Mouse (Mus musculus) kidney, postnatal 25 days (tissue): ENCODE results near the gene 1110065P20Rik.

Experiments
- DNase-seq, 2 experiments: peaks; one replicate each; pipeline ENCODE4 v3.0.0; 2021; ENCODE audit warnings: mixed read lengths in 2 of 2

Gene 1110065P20Rik

DNA sequence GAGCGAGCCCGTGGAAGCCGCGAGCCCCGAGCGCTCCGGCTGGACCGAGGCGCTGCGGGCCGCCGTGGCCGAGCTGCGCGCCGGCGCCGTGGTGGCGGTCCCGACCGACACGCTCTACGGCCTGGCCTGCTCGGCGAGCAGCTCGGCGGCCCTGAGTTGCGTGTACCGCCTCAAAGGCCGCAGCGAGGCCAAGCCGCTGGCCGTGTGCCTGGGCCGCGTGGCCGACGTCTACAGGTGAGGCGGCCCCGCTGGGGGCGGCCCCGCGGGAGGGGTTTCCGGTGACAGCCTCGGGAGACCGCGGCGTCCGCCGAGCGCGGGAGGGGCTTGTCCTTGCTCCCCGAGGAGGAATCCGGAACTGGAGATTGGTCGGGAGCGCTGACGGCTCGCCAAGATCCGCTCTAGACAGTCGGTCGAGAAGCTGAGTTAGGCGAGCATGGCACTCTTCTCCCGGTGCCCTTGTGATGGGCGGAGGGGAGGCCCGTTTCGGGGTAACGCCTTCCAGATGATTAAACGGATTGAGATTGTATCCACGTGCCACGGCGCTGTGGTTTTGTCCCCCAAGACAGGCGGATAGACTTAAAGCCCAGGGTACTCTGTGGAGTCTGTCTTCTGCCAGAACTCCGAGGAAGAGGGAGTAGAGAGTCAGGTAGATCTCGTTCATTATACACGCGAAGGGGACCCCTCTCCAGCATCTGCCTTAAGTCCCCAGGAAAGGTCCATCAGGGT is at the start of gene 1110065P20Rik:
Gene 1110065P20Rik, minus strand, starts transcription at position 264 of the 726 bp plus-strand sequence.
- peak; percentile 84 to 95 for DNase-seq

GRCm38 (mm10) chr4:124899906-124900305 is 48.9 kb upstream of the 1110065P20Rik start:
- DNase-seq, result no peak

DNA sequence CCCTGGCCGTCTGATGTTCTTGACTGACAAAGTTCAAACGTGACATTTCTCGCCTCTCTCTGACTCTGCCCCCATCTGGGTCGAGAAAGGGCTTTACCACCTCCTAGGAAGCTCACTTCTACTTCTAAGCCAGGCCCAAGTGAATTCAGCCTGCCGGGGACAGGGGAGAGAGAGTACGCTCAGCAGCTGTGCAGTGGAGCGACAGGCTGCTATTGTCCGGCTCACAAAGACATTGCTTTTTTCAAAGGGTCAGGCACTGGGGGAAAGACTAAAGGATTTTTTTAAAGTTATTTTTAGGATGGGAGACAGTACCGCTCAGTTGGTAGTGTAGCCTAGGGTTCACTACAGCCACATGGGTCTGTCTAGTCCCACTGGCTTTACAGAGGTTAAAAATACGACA is 47.4 kb upstream of the 1110065P20Rik start:
- no peak for DNase-seq

GRCm38 (mm10) chr4:124894508-124895428 is 43.8 kb upstream of the 1110065P20Rik start:
- no peak for DNase-seq

- no peak for DNase-seq
Observed at GRCm38 (mm10) chr4:124893769-124894168, 42.8 kb upstream of the 1110065P20Rik start.

- no peak for DNase-seq
Observed at GRCm38 (mm10) chr4:124890831-124891230, 39.8 kb upstream of the 1110065P20Rik start.

DNA sequence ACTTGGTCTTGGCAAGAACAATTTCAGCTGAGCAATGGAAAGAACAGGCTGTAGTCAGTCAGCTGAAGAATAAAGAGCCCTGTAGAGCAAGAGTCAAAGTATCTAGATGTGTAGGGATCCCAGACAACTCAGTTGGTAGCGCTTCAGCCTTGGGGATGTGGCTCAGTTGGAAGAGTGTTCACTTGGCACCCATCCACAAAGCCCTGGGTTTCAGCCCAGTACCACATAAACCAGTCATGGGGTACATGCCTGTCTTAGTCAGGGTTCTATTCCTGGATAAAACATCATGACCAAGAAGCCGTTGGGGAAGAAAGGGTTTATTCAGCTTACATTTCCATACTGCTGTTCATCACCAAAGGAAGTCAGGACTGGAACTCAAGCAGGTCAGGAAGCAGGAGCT is 38.9 kb upstream of the 1110065P20Rik start:
- DNase-seq, result no peak

- DNase-seq, result no peak
Observed at GRCm38 (mm10) chr4:124888702-124889101, 37.7 kb upstream of the 1110065P20Rik start.

DNA sequence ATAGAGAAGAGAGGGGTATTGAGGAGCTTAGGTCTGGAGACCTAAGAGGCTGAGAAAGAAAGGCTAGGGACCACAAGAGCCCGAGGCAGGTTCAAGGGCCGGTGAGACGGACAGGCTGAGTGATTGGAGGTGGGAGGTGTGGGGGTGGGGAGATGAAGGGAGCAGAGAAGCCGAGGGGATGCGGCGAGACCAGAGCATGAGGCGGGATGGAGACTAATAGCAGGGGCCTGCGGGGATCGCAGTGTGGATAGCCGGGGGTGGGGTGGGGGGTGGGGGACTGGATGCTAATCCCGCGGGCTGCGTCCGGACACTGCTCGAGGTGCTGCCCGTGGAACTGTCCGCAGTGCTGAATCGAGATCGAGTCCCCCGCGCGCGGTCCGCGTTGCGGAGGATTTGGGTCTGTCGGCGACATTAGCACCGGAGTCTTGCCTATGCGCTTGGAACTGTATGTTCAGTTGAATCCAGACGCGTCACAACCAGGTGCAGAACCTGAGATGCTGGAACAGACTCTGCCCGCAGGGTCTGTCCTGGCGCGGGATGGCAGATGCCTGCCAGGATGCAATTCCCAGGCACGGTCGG is 31.2 kb upstream of the 1110065P20Rik start:
- peak; percentile 35 to 54 for DNase-seq

GRCm38 (mm10) chr4:124881341-124881908 is 30.4 kb upstream of the 1110065P20Rik start:
- DNase-seq, result no peak

GRCm38 (mm10) chr4:124880599-124880998 is 29.6 kb upstream of the 1110065P20Rik start, which contains the start of gene Epha10:
TSS of gene Epha10 (plus strand) at chr4:124880899.
- no peak for DNase-seq

DNA sequence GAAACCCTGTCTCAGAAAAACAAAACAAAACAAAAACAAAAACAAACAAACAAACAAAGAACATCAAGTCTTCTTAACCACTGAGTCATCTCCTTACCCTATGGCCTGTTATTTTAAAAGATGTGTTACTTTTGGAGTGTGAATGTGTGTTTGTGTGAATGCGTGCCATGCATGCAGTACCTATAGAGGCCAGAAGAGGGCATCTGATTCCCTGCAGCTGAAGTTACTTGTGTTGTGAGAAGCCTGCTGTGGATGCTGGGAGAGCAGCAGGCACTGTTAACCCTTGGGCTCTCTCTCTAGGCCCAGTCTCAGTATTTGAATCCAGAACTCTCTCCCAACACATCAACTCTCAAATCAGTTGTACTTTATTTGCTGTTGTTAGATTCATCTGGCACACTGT is 21.7 kb upstream of the 1110065P20Rik start:
- DNase-seq, result no peak

DNA sequence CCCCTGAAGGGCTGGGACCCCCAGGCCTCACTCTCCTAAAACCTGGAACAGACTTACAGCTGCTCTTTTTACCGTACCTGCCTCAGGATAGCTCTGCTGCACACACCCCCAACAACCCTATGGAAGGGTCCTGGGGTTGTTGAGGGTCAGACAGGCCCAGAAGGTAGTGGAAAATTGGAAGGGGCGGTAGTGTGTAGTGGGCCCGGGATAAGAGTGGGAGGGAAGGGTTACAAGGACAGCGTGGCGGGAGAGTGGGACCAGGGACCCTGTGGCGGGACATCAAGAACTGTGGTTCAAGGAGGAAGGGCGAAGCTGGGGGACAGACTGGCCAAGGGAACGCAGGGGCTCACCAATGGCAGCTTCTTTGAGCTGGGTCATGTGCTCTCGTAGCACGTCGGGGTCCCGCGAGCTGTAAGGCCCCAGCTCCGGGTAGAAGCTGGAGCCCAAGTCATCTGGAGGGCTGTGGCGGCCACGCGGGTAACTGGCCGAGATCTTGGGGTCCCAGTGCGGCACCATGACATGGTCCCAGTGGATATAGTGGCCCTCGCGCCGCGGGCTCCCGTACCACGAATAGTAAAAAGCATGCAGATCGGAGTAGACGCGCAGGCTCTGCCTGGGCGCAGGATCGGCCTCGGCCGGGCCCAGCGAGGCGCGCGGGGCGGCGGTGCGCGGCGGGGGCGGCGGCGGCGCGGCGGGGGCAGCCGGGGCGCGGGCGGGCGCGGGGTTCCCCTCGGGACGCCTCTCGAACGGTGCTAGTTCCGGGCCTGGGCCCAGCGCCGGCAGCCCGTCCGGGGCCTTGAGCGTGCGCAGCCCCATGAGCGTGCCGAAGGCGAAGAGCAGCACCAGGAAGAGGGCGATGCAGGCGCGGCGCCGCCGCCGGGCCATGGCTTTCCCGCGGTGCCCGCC is 10.5 kb upstream of the 1110065P20Rik start, which contains the start of gene Maneal:
Gene Maneal, minus strand, starts transcription at position 889 of the 906 bp plus-strand sequence.
- DNase-seq, result no peak

DNA sequence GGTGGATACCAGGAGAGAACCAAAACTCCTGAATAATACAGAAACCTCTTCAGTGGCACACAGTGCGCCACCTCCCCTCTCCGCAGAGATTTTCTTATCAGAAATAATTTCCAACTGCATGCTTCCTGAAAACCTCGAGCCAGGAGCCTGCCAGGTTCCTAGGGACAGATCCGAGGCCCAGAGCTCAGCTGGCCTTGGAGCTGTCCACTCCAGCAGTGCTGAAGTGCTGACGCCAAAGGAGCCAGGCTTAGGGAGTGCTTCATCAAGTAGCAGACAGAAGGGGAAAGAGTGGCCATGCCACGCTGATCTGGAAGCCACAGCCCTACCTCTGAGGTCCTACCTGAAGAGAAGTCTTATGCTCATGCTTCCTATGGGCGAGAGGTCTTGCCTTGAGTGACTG is 9.4 kb upstream of the 1110065P20Rik start:
- DNase-seq, result peak; percentile 76 to 82

GRCm38 (mm10) chr4:124858370-124858769 is 7.4 kb upstream of the 1110065P20Rik start:
- peak in 1 of 2 experiments; percentile 31 for DNase-seq

GRCm38 (mm10) chr4:124856294-124856693 is 5.3 kb upstream of the 1110065P20Rik start:
- no peak for DNase-seq

- peak; percentile 94 to 97 for DNase-seq
Observed at GRCm38 (mm10) chr4:124850261-124850913, 609 bp downstream of the 1110065P20Rik start, which contains the start of gene Yrdc. TSS of gene Yrdc (plus strand) at chr4:124850679.

DNA sequence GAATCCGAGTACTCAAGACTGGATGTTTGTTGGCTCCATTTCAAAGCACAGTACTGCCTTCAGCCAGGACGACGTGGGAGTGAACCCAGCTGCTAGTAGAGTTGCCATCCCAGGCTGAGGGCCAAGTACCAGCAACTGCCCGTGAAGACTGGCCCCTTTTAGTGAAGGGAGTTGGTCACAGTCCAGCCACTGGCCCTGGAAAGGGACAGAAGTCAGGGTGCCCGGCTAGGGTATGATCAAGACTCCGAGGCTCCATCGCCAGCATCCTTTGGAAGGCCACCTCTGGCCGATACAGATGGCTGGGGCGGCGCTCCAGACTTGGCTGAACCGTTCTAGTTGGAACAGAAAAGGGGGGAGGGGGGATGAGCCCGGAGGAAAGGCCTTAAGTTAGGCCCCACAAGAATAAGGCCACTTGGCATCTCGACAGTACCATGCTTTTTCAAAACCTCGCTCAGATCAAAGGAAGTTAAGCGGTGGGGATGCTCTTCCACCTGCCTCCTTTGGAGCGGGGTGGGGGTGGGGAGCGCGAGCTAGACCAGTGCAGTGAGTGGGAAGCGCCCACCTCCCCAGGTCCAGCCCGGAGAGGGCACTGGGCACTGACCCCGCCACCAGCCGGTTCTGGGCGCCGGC is 1.2 kb downstream of the 1110065P20Rik start:
- DNase-seq, result peak; percentile 71 to 88

GRCm38 (mm10) chr4:124847573-124847972 is 3.4 kb downstream of the 1110065P20Rik start:
- peak; percentile 82 to 86 for DNase-seq

DNA sequence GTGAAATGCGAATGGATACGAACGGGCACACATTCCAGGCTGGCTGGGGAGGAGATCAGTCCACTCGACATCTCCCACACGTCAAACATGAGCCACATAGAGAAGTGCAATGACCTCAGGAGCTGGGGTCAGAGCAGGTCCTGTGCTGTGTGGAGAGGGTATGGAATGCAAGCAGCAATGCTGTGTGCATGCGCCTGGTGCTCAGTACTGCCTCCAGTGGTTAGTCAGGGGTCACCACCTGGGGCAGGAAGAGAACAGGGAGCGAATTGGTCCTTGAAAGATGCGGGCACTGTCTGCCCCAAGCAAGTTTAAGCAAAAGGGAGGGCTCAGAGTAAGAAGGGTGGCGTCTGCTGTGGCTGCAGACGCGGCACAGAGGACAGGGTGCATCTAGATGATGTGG is 7.5 kb downstream of the 1110065P20Rik start:
- peak in 1 of 2 experiments; percentile 48 for DNase-seq
